Mouse (Mus musculus): ENCODE data around the gene Ascl4.

The Ascl4 gene

DNA sequence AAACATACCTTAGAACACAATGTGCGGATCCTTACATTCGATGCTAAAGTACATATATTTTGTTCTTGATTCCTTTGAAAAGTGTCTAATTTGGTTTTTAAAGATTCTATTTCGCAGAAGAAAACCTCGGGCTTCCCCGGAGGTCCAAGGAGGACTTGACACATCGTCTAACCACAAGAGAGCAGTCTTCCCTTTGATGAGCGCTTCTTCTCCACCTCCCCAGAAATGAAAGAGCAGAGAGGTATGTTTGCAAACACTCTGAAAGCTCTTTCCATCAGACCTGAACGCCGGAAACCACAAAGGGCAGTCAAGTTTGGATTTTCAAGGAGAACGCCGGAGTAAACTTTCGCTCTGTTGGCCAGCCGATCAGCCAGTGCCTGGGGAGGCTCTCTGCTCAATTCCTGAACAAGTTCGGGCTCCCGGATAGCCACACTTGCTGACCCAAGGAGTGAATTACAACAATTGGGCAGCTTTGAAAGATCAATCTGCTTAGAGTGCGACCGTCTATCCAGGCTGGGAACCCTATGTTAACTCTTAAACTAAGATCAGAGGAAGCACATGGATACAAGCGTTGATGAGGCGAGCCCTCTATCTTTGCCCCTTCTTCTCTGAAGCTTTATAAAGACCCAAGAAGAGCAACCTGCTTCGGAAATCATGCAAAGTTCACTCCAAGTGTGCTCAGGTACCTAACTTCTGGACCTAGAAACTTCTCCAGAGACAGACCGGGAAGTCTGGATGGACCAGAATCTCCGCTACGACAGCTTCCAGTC is at the start of gene Ascl4:
TSS of gene Ascl4 (plus strand) at position 6 of the 770 bp plus-strand sequence.
- DNase-seq (ENCODE audit: low spot score in 2 of 2): no peak

DNA sequence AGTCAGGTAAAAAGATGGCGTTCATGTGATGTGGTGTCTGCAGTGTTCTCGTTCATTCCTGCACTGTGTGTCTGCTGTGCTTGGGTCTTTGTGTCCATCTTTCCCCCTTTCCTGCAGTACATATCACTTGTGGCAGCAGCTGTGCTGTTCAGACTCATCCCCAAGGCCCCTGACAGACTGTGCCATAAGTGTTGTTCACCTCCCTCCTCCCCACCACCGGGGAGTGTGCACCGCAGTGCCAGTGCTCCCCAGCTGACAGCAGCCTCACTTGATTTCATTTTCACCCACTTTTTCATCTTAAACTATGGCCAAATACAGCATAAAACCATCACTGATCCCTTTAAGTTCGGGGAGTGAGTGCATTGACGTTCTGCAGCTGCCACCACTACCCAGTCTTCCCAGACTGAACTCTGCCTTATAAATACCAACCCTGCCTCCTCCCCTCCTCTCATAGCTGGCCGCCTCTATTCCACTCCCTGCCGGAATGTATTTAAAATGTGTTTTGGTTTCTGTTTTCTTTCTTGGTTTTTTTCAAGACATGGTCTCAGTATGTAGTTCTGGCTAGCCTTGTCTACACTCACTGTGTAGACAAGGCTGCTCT is 47.5 kb upstream of the Ascl4 start:
- DNase-seq (ENCODE audit: low spot score in 2 of 2): no peak

DNA sequence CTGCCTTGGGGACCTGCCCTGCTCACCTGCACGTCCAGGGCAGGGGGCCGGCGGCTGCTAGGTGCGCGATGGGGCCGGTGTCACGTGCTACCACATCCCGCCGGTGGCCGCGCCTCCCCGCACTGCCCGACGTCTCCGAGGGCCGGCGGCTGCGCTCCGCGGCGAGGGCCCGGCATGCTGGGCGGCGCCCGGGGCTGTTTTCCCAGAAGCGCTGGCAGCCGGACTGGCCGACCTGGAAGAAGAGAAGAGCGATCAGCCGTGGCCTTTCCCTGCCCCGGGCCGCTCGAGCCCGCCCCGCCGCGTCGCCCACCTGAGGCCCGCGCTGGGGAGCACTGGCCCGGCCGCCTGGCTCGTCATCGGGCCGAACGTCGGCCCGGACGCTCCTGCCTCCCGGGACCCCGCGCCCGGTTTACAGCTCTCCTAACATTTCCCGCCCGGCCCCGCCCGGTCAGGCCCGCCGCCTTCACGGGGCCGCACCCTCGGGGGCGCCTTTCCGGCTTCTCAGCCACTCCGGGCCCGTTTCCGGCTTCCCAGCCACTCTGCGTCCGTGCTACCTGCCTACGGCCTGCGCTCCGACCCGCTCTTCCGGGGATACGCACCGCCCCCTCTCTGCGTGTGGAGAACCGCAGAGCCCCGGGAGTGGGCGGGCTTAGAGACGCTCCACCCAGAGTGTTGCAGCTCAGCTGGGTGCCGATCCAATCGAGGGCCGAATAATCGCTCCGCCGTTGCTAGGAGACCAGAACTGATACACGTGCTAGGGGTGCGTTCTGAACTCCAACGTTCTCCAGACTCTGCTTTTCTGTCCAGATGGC is 10.8 kb upstream of the Ascl4 start, which contains the start of gene Prdm4:
TSS of gene Prdm4 (minus strand) at position 645 of the 812 bp plus-strand sequence.
- DNase-seq (ENCODE audit: low spot score in 2 of 2): peak; percentile 98

DNA sequence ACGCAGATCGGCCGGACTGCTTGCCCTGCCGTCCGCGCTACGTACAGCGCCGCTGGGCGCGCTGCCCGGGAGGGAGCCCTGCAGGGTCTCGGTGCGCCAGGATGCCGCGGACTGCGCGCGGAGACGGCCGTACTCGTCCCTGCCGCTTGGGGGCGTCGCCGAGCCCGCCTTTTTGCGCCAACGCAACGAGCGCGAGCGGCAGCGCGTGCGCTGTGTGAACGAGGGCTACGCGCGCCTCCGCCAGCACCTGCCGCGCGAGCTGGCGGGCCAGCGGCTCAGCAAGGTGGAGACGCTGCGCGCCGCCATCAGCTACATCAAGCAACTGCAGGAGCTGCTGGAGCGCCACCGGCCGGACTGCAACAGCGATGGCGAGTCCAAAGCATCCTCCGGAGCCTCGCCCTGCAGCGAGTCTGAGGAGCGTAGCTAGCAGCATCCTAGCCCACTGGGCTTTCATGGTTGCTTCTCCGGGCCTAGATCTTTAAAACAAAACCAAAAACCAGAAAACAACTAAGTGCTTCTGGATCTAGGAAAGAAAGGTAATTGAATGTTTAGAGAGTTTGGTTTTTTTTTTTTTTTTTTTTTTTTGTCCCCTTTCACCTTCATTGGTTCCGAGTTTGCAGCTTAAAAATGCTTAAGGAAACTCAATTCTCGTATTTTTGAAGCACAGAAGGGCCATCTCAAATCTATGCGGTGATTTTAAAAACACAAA is 1.2 kb downstream of the Ascl4 start:
- peak; percentile 72 to 81 for DNase-seq (ENCODE audit: low spot score in 2 of 2)

DNA sequence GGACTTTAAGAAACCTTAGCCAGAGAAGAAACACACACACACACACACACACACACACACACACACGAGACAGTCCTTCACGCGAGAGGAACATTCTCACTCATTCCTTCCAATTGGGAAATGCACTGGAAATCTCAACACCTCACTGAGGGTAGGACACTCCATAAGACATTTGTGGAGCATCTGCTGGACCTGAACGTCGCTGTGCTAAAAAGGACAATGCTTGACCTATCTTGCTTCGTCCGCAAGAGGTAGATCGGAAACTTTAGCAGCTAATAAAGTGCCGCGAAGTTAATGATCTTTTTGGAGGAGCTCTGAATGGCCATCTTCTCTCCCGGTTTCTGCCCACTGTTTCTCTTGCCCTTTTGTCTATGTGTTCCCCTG is 1.7 kb downstream of the Ascl4 start:
- no peak for DNase-seq (ENCODE audit: low spot score in 2 of 2)

DNA sequence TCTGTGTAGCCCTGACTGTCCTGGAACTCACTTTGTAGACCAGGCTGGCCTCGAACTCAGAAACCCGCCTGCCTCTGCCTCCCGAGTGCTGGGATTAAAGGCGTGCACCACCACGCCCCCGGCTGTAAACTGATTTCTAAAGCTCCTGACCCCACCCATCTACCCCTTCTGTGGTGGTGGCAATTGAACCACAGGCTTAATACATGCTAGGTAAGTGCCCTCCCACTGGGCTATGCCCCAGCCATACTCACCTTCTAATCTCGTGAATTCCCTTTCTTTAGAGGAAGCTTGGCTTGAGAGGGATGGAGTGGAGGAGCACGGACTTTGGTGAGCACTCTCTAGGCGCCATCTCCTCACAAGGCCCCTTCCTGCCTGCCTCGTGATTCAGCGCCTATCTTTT is 2.5 kb downstream of the Ascl4 start:
- no peak for DNase-seq (ENCODE audit: low spot score in 2 of 2)

DNA sequence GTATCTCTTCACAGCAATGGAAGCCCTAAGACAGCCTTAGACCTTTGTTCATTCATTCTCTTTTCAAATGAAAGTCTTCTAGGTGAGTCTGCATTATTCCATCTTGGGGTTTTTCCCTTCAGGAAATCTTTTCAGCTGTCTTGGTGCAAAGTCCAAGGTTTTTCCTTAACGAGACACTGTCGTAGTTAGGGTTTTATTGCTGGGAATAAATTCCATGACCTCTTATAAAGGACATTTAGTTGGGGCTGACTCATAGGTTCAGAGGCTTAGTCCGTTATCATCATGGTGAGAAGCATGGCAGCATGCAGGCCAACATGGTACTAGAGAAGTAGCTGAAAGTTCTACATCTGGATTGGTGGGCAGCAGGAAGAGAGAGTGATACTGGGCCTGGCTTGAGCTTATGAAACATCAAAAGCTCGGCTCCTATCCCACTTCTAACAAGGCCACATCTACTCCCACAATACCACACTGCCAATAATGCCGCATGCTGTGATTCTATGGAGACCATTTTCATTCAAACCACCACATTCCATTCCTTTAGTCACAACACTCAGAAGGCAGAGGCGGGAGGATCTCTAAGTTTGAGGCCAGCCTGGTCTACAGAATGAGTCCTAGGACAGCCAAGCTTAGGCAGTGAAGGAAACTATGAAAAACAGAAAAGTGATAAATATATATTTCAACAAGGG is 8.9 kb downstream of the Ascl4 start:
- no peak for DNase-seq (ENCODE audit: low spot score in 2 of 2)

DNA sequence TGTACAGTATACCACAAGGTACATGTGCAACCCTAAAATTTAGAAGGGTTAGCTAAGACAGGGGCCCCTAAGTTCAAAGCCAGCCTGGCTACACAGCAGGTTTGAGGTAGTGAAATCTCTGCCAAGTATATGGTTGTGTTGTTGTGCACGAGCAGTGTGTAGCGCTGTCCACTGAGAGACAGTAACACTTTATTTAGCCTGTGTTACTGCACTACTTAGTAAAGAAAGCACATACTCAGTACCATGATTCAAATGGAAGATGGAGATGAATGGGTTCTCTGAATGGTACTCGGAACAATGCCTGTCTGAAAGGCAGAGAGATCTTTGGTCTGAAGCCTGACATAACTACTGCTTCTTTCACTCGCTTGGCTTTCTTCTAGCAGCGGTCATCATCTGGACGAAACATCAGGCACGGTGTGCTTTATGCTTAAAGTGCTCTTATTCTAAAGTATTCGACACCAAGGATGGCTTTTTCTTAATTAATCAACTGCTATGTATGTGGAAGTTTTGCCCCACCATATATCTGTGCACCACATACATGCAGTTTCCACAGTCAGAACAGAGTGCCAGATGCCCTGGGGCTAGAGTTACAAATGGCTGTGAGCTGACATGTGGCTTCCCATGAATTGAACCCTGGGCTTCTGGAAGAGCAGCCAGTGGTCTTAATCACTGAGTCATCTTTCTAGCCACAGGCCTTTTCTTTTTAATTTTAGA is 21.2 kb downstream of the Ascl4 start:
- DNase-seq (ENCODE audit: low spot score in 2 of 2): no peak

DNA sequence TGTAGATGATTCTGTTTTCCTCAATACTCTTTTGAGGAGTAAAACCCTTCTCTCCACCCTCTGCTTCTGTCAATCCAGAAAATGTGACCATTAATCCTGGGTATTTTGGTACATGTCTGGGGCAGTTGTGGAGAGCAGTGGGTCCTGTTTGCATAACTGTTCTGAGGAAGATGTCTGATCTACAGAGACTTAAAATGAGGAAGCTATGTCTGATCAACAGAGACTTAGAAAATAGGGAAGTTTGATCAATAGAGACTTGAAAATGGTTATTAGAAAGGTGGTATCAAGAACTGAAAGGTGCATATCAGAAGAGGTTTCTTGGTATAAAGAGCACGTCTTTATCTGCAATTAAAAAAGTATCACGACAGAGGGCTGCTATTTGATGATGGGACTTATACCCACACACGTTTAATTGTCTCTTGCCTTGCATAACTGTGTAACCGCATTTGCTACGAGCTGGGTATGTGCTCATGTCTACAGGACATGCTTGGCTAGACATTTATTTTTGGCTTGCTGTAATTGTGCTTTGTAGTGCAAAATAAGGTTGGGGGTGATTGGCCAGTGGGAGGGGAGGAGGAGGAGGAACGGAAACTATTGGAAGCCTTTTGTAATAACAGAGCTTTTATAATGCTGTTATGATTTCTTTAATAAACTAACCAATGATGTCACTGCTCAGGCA is 24.4 kb downstream of the Ascl4 start:
- no peak for DNase-seq (ENCODE audit: low spot score in 2 of 2)

DNA sequence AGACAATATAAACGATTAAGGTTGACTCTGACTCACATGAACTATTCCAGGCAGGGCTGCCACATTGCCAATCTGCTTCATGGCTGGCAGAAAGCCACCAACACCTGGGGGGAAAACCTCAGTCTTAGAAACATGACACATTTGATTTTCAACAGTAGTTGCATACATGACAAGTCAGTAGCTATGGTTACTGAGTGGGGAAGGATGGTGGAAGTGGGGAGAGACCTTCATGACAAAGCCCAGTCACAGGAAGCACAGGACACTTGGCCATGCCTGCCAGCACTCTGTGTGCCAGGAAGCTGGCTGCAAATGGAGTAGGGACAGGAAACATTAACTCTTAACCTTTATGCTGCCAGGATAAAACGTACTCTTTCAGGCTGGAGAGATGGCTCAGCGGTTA is 25.9 kb downstream of the Ascl4 start:
- DNase-seq (ENCODE audit: low spot score in 2 of 2): no peak

DNA sequence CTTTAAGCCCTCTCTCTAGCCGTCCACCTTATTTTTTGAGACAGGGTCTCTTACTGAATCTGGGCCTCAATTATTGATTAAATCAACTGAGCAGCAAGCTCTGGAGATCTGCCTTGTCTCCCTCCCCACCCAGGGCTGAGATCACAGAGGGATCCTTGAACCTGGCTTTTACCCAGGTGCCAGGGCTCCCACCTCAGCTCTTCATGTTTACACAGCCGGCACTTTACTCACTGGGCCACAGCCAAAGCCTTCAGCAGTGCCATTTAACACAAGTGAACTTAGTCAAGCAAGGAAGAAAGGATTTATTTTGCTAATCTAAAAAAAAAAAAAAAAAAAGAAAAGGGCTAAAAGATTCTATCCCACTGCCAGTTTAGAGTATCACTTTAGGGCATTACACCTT is 26.9 kb downstream of the Ascl4 start:
- no peak for DNase-seq (ENCODE audit: low spot score in 2 of 2)

DNA sequence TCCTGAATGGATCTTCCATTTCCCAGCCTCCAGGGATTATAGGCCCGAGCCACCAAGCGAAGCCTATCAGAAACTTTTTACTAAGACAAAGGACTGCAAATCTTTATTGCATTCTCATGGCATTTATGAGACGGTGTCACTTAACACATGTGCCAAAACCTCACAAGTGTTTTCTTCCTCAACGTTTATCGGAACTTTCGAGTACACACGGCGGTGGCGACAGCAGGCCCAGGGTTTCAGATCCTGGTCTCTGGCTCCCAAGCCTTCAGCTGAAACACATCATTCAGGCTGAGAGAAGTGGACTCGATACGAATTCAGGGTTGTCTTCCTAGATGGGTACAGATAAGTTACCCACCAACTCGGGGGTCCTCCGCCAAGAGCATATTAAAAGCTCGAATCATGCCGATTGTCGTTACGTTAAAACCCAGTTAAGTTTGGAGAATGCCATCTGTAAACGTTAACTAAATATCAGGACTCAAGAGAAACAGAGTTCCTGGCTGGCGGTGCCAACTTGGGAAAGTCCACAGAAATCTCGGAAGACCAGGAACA is 29.5 kb downstream of the Ascl4 start:
- no peak for DNase-seq (ENCODE audit: low spot score in 2 of 2)

DNA sequence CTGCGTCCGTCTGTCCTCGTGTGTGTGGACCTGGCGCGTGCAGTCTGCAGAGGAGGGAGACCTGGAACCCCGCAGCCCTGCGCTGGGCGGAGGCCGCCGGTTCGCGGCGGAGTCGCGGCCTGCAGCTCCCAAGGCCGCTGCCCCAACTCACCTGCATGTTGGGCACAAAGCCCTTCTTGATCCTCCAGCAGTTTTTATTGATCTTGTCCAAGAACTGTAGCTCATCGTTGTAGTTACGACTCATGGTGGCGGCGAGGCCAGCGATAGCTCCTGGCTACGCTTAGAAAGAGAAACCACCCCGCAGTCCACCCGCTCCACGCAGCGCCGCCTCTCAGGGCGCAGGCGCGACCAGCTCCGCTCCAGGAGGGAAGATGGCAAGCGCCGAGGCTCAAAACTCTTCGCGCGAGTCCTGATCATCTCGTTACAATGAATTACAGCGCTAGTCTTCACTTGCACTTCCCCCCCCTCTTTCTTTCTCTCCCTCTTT is 30.0 kb downstream of the Ascl4 start, which contains the start of gene Rtcb:
TSS of gene Rtcb (minus strand) at position 360 of the 487 bp plus-strand sequence.
- DNase-seq (ENCODE audit: low spot score in 2 of 2): peak; percentile 93

DNA sequence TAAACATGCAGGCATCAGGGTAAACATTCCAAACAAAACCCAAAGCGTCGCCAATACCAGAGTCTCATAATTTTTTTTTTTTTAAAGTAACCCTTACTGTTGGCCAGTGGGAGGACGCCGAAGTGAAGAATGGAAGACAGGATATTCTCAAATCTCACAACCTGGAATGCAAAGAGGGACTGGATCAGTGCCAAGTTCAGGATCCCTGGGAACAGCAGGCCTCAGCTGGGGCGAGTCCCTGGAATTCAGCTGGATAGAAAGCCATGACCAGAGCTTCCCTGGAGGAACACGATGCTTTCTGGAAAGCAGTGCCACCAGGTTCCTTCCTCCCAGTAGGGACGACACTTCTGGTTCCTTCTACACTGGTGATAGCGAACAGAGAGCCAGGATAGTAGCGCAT is 35.4 kb downstream of the Ascl4 start:
- DNase-seq (ENCODE audit: low spot score in 2 of 2): no peak

DNA sequence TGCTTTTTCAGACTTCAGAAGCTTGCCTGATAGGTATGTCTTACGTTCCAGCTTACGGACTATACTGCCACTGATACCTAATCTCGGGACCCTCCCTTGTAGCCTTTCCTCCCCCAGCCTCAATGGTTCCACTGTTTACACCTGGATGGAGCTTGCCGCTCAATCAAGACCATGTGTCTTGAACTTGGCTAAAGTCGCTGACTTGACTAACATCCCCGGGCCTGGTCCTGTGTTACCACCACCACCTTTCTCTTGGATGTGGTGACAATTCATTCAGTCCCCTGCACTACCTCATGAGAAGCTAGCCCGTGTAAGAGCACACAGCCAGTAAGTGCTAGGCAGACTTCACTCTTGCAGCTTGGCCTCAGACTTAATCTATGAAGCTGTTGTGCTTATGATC is 36.8 kb downstream of the Ascl4 start:
- DNase-seq (ENCODE audit: low spot score in 2 of 2): no peak

DNA sequence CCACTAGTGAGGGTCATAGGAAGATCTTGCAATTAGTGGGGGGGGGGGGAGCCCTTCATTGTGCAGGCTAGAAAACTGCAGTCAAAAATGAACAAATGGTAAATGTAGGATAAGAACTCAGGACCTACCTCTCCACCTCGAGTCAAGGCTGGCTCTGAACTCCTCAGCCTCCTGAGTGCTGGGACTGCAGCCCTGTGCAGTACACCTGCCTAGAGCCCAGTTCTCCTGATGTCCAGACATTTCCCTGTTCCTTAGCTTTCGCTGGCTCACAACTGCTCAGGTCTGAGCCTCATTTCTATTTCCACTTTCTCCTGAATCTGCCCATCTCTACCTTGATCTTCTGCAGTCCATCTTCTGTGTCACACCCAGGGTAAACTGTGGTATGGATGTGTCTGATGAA is 39.0 kb downstream of the Ascl4 start:
- DNase-seq (ENCODE audit: low spot score in 2 of 2): no peak

DNA sequence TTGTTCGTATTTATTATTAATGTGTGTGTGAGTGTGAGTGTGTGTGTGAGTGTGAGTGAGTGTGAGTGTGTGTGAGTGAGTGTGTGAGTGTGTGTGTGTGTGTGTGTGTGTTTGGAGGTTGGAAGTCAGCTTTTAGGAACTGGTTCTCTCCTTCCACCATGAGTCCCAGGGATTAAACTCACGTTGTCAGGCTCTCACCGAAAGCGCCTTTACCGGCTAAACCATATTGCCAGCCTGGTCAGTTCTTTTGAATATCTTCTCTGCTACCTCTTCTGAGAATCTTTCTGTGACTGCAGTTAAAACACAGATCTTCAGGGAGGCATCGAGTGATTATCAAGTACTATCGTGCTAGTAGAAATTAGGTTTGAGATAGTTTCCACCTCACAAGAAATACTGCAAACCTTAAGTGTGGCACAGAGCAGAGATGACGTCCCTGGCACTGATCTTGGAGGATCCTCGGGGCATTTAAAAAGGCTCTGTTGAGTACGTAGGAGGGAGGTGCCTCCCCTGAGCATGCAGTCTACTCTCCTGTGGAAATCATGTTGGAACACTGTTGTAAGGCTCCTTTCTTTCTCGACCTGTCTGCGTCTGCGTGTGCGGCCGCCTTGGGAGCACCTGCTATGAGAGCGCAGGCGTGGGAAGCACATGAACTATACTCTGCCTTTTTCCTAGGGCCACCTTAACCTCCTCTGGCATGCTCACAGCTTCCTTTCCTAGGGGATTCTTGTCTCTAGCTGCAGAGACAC is 40.1 kb downstream of the Ascl4 start:
- no peak for DNase-seq (ENCODE audit: low spot score in 2 of 2)

DNA sequence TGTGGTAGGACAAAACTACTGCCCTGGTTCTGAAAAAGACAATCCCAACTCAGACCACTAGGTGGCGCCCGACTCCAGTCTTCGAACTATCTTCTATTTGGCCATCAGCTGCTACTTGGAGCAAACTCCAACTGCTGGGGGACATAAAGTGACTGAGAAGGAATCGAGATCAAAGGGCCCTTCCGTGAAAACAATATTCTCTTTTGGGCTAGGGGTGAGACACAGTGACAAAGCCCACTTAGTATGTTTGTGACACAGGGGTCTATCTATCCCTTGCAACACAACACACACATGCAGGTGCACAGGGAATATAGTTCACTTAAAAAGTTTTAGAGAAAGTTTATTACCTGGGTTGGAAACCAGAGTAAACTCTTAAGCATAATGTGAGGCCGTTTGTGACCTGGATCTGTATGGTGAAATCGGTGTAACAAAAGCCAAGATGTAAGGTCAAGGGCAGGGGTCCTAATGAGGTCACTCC is 40.7 kb downstream of the Ascl4 start:
- peak; percentile 56 to 69 for DNase-seq (ENCODE audit: low spot score in 2 of 2)

DNA sequence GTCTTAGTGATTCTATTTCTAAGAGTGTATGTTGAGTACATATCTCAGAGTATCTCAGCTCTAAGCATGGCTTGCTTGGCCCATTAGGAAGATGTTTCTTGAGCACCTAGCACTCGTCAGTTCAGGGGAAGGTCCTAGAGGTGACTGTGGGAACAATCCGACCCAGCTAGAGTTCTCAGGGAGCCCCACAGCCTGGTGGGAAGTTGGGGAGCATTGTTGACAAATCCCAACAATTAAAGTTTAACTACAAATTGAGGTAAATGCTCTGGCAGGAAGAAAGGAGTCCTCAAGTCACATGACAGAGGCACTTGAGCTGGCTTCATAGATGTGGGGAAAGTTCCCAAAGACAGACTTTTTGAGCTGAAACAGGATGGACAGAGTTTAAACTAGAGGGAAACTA is 41.2 kb downstream of the Ascl4 start:
- DNase-seq (ENCODE audit: low spot score in 2 of 2): no peak
